Mouse (Mus musculus) megakaryocyte-erythroid progenitor cell, adult 5-6 weeks (primary cell): ENCODE measurements around the gene Intu. TPM values are rescaled to one million over a fixed set of nuclear protein-coding genes. Genes with fewer than 3 reads are reported as not detected.
A peak's percentile ranks its signal among the peaks of the same experiment; 100 is the strongest.

Experiments
- ATAC-seq: replicated peaks from 2 replicates; pipeline ENCODE4 v1.8.0; 2016; ENCODE audit warnings: mild to moderate bottlenecking, inconsistent platforms; ENCODE audit not compliant: severe bottlenecking, poor library complexity, low FRiP score, low TSS enrichment
- total RNA-seq, 2 experiments: library from RNA; stranded (forward) in 1 of 2; stranded (reverse) in 1 of 2; fragments of 200-1000, 215-1000 nt in 1 of 2; fragments of >200 nt in 1 of 2; fragmentation: Nextera tagmentation in 1 of 2; gene quantifications; 2 replicates each; pipeline ENCODE4 v1.2.3; 2014 to 2017

Intu gene
- total RNA-seq, 2 experiments from 2014 or later = 2.0 to 6.0 TPM

- ATAC-seq = no peak
Observed at GRCm38 (mm10) chr3:40673515-40673914, 142.4 kb downstream of the Intu start.

DNA sequence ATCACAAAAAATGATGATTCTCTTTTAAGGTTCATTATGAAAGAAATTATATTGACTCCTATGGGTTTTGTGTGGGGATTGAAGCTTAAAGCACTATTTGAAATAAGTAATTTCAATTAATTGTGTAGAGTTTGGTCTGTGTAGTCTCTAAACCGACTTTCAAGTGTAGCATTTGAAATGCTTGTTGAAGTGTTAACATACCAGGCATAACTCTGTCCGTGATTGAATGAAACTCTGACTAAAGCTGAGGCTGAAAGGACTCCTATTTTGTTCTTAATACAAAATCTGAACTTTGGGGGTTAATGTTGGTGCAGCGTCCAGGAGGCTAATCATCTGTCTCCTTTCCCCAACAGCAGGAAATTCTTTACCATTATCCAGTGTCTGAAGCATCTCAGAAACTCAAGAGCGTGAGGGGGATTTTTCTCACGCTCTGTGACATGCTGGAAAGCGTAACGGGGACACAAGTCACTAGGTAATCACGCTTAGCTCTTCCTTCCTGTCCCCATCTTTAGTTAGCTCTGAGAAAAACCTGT, 143.9 kb downstream of the Intu start:
- ATAC-seq = no peak

DNA sequence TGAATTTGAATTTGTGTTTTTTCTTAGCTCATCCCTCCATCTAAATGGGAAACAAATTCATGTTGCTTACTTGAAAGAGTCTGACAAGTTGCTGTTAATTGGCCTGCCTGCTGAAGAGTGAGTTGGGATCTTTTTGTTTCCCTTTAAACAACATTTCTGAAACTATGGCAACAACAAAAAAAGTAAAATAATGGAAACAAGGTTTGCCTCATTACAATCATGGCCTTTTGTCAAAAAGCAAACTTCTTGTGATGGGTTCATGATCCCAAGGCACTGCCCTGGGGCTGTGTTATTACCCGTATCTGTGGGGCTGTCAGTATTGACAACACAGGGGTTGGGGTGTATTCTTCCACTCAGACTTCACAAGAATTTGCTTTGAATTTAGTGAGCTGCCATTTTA, 147.8 kb downstream of the Intu start:
- ATAC-seq = no peak

GRCm38 (mm10) chr3:40682404-40682803, 151.3 kb downstream of the Intu start:
- ATAC-seq = no peak

GRCm38 (mm10) chr3:40683171-40683570, 152.1 kb downstream of the Intu start:
- no peak for ATAC-seq

DNA sequence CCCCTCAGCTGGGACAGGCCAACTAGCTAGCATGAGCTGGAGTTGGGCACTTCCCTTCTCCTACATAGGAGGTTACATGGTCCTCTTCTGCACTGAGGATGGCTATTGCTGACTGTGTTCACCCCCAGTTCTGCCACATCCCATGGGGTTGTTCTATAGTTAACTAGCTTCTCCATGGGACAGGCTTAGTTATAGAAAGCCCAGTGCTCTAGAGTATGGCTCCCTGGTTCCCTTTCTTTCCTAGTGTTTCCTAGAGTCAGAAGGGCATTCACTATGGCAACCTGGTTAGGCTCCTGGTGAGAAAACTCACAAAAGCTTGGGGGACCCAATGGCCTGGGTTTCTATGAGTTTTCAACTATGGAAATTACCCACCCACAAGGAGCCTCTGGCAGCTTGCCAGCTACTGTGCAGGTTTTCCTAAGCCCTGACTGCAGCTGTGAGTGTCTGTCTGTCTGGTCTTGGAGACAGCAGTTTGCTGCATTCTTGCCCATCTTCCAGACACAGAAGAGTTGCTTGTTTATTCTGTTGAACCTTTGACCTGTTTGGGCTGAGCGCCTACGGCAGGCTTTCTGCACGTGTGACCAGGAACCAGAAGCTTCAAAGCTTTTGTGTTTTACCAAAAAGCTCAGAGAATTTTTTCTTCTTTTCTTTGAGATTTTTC, 154.9 kb downstream of the Intu start:
- ATAC-seq = no peak

GRCm38 (mm10) chr3:40686836-40687235, 155.8 kb downstream of the Intu start:
- no peak for ATAC-seq

GRCm38 (mm10) chr3:40687588-40687987, 156.5 kb downstream of the Intu start:
- ATAC-seq = no peak

DNA sequence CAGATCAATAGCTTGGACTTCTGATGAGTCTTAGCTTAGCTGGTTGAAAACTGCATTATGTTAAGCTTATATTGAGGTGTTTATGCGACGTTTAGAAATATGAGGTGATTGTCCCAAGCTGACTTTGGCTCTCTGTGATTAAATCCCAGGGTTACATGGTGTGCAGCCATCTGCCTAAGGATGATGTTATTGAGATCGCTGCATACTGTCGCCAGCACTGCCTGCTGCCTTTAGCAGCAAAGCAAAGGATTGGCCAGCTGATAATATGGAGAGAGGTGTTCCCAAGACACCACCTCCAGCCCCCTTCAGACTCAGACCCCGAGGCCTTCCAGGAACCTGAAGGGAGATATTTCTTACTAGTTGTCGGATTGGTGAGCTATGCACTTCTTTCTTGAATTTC, 160.5 kb downstream of the Intu start:
- ATAC-seq = no peak

DNA sequence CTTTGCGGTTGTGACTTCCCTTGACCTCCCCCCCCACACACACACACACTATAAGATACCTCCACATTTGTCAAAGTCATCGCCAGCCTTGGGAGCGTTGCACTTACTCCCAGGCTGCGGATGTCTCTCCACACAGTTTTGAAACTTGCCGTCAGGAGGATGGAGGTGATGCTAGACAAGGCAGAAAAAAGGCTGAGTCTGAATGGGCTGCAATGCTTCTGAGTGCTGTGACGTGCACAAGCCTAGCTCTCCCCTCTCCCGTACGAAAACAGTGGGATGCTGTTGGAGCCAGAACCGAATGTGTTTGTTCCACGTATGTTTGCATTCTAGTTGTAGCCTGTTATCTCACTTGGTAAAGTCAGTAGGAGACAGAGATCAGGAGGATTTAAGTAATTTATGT, 162.3 kb downstream of the Intu start:
- 0 out of 2 replicates have a peak, but pooled peaks have one; percentile 19 for ATAC-seq

GRCm38 (mm10) chr3:40693960-40694359, 162.9 kb downstream of the Intu start:
- ATAC-seq = no peak; the same call in 1 of the 2 replicates

DNA sequence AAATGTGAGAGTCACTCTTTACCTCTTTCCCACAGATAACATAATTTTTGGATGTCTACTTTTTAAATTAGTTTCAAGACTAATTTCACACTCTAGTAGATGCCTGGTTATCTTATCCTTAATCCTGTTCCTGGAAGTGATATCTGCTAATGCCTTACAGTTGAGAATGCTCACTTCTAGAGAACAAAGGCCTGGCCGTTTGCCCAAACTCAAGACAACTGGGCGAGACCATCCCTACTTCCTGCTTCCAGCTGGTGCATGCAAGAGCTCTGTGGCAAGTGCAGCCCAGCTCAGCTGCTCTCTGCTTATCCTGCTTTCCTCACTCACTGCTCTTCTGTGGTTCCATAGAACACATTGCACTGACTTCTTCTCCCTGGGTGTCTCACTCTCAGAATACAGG, 163.4 kb downstream of the Intu start:
- peak; percentile 91 for ATAC-seq

DNA sequence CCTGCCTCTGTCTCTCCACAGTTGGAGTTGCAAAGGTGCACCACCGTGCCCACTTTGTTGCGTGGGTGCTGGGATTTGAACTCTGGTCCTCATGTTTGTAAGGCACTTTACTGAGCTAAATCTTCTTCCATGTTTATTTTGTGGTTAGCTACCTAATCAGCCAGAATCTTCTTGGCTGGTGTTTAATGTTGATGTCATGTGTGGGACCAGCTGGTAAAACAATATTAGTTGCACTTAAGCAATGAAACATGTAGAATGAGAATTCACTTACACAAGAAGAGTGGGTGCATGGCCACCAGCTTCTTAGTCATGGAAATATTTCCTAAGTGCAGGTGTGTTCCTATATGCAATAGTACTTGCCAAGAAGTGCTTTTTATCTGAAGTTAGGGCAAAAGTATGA, 164.1 kb downstream of the Intu start:
- no peak for ATAC-seq

DNA sequence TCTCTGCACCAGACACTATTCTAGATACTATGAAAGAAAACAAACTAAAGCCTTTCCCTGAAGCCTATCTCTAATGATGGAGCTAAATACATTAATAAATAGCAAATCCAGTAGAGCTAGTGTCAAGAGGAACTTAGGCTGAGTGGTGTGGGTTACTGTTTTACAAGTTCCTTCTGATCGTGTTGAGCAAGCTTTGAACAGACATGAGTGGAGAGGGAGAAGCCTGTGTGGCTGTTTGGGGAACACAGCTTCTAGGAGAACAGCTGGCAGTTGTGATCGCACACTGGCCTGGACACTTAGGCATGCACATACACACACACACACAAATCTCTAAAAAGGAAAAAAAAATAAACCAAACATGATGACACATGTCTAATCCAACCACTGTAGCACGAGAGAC, 167.7 kb downstream of the Intu start:
- no peak for ATAC-seq

- no peak for ATAC-seq
Observed at GRCm38 (mm10) chr3:40704816-40705430, 173.8 kb downstream of the Intu start.

DNA sequence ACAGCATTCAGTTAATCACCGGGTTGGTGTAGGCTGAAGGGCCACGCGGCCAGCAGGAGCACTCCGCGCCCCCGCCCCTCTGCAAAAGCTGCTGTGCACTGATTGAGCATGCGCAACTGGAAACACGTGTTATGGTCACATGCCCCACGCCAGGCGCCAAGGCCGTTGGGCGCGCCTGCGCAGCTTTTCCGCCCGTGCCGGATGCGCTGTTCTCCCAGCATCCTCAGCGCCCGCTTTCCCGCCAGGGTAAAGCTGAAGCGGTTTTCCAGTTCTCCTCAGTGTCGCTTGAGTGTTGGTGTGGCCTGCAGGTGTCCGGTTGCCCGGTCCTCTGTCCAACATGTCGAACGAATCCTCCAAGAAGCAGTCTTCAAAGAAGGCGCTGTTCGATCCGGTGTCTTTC, 177.6 kb downstream of the Intu start, which contains the start of gene Slc25a31:
TSS of gene Slc25a31 (plus strand) at position 201 of the 400 bp plus-strand sequence.
- ATAC-seq = no peak

DNA sequence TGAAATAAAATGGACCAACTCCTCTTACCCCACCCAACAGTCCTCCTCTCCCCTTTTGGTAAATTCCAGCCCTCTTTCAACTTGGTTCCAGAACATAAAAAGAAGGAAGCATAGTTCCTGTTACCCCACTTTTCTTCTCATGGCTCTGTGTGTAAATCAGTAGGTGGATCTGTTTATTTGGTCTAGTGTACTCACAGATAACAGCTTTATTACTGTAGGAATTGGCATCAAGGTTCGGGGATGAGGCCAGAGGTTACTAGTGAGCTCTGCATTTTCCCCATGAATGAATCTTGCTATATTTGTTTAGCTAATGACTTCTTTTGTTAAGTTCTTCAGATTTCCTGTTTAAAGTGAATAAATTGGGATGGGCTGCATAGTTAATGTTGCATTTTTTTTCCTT, 185.0 kb downstream of the Intu start:
- no peak for ATAC-seq

GRCm38 (mm10) chr3:40719022-40719421, 187.9 kb downstream of the Intu start:
- no peak for ATAC-seq

GRCm38 (mm10) chr3:40738381-40738912, 207.4 kb downstream of the Intu start:
- ATAC-seq = no peak

DNA sequence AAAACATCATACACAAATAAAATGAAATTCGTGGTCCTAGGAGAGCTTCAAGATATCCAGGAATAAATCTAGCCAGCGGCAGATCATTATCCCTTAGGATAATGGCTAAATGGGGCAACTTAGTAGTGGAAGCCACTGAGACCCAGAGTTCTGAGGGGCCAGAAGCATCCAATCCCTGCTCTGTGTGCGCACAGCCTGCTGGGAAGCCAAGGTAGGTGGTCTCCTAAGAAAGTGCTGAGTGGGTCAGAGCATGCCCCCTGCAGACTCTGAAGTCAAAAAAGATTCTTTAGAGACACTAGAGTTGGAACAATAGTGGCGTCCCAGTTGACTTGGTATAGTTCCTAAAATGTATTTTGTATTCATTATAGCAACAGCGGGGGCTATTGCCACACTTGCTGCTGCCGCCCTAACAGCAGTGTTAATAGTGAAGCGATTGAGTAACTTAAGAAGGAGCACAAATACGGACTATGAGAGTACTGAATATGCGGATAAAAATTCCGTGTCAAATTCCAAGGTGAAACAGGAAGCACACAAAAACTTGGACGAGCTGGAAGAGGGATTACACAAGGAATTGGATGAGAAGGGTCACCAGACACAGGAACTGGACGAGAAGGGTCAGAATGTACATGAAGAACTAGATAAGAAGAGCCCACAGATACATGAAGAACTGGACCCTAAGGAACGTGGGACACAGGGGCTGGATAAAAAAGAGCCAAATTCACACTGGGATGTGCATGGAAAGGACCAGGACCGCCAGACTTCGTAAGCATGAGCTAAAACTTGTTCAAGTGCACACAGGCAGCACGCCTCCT, 213.1 kb downstream of the Intu start, which contains the start of gene Hspa4l:
TSS of gene Hspa4l (plus strand) at position 472 of the 812 bp plus-strand sequence.
- no peak for ATAC-seq
